Mouse (Mus musculus) brain, embryonic 14.5 days (tissue): Measurements from ENCODE around the gene Tfap2e. TPM values are rescaled to one million over a fixed set of nuclear protein-coding genes. Genes with fewer than 3 reads are reported as not detected.

Source experiments
- DNase-seq: peaks from one replicate; pipeline ENCODE4 v3.0.0-alpha.2; 2011; ENCODE audit warnings: low read depth
- CTCF ChIP-seq: fragments of 200-500 bp; IDR thresholded peaks from 2 replicates; pipeline ENCODE4 v1.5.1; 2012; ENCODE audit warnings: inconsistent platforms, mild to moderate bottlenecking, moderate library complexity, borderline replicate concordance; ENCODE audit not compliant: insufficient read depth, insufficient read length; ENCODE audit errors: extremely low read depth
- POLR2A ChIP-seq: fragments of 200-500 bp; IDR thresholded peaks from 2 replicates; pipeline ENCODE4 v1.6.1; 2012; ENCODE audit warnings: mild to moderate bottlenecking, inconsistent platforms, borderline replicate concordance; ENCODE audit not compliant: poor library complexity, insufficient read depth, insufficient read length, severe bottlenecking; ENCODE audit errors: extremely low read depth
- polyA plus RNA-seq: library from polyadenylated mRNA; depleted of rRNA; stranded (reverse); fragments of >200 nt; gene quantifications from 2 replicates; pipeline ENCODE4 v1.2.3, GENCODE M21; 2012; rRNA removed

Tfap2e gene
- polyA plus RNA-seq: 2.7 and 3.2 TPM in 2 replicates

DNA sequence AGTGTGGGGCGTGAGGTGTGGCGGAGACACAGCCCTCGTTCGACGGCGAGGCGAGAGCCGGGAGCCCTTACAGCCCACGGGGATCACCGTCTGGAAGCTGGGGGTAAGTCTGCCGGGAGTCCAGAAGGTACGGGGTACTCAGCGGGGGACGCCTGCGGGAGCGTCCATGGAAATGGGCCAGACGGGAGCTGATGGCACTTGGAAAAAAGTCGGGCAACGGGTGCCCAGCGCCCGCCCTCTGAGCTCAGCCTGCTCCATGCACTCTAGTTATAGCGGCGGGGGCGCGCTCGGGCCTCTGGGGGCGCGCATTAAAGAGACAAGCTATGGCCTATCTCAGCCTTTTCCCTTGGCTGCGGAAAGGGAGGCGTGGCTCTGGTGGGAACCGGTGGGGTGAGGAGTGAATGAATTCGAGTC is at the start of gene Tfap2e:
TSS of gene Tfap2e (minus strand) at position 240 of the 414 bp plus-strand sequence.
- peak; percentile 68 for DNase-seq
- no peak for TF ChIP-seq POLR2A
- no peak for TF ChIP-seq CTCF

GRCm38 (mm10) chr4:126782996-126783395 is 47.0 kb upstream of the Tfap2e start:
- TF ChIP-seq POLR2A (no peak), CTCF (no peak)
- DNase-seq: peak; percentile 57

GRCm38 (mm10) chr4:126782512-126782911 is 46.5 kb upstream of the Tfap2e start:
- no peak for DNase-seq
- TF ChIP-seq CTCF (no peak), POLR2A (no peak)

GRCm38 (mm10) chr4:126781871-126782270 is 45.8 kb upstream of the Tfap2e start:
- TF ChIP-seq POLR2A (no peak), CTCF (no peak)
- DNase-seq: peak; percentile 73

GRCm38 (mm10) chr4:126779826-126780775 is 44.1 kb upstream of the Tfap2e start:
- peak; percentile 83 for DNase-seq
- TF ChIP-seq POLR2A (no peak), CTCF (no peak)

- peak; percentile 65 for DNase-seq
- no peak for TF ChIP-seq CTCF
- no peak for TF ChIP-seq POLR2A
Observed at GRCm38 (mm10) chr4:126779148-126779581, 43.1 kb upstream of the Tfap2e start.

GRCm38 (mm10) chr4:126775182-126775581 is 39.1 kb upstream of the Tfap2e start:
- DNase-seq: no peak
- TF ChIP-seq POLR2A (no peak), CTCF (no peak)

- no peak for TF ChIP-seq CTCF
- TF ChIP-seq POLR2A: no peak
- no peak for DNase-seq
Observed at GRCm38 (mm10) chr4:126773871-126774270, 37.8 kb upstream of the Tfap2e start.

- no peak for TF ChIP-seq CTCF
- no peak for TF ChIP-seq POLR2A
- no peak for DNase-seq
Observed at GRCm38 (mm10) chr4:126770831-126771230, 34.8 kb upstream of the Tfap2e start.

DNA sequence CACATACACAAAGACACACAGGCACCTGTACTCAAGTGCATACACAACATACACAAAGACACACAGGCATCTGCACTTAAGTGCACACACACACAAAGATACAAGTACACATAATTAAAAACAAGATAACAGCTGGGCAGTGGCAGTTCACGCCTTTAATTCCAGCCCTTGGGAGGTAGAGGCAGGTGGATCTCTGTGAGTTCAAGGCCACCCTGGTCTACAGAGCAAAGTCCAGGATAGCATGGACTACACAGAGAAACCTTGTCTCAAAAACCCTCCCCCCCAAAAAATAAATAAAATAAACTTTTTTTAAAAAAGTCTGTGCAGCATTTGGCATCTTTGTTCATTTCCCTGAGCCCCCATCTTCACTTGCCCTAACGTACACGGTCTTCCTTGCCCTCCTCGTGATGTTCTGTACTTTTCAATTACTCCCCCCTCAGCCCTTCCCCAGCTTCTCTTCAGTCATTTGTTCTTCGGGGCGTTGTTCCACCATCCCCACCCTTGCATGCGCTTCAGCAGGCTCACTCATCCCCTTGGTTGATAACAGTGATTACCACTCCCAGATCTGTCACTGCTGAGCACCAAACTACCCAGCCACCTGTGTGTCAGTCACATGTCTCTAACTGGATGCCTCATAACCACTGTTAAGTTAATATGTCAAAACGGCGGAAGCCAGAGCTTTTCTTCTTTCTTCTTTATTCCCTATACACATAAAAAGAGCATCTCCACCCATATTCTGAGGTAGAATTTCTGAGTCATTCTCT is 33.9 kb upstream of the Tfap2e start:
- TF ChIP-seq CTCF: no peak
- TF ChIP-seq POLR2A: no peak
- DNase-seq: no peak

DNA sequence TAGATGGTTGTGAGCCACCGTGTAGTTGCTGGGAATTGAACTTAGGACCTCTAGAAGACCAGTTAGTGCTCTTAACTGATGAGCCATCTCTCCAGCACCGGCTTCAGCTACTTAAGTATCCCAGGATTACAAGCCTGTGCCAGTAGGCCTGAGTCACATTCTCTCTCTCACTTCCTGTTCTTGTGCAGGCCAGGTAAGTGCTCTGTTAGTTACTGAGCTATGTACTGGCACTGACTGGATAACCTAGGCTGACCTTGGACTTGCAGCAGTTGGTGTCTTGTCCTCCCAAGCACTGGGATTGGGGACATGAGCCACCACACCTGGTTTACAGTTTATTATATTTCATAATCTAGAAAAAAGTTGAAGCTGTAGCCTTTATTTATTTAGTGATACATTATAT is 27.4 kb upstream of the Tfap2e start:
- no peak for DNase-seq
- TF ChIP-seq CTCF (no peak), POLR2A (no peak)
